Mouse (Mus musculus) gastrocnemius, postnatal 10 days (tissue): ENCODE data around the gene CK137956. TPM values are rescaled to one million over a fixed set of nuclear protein-coding genes. Genes with fewer than 3 reads are reported as not detected.

ENCODE experiments used
- DNase-seq: peaks from one replicate; pipeline ENCODE4 v3.0.0; 2021; ENCODE audit warnings: mixed read lengths
- long read RNA-seq, 2 experiments: library from polyadenylated mRNA; stranded (forward); transcript quantifications; one replicate each; pipeline ENCODE4 v2.0.0; 2021
- total RNA-seq, 2 experiments: library from RNA; stranded (reverse); gene quantifications; 2 replicates each; pipeline ENCODE4 v1.2.3; 2021

The CK137956 gene
- total RNA-seq: not detected
- long read RNA-seq, experiment 1: 0 reads
- long read RNA-seq, experiment 2: 0 reads

GRCm38 (mm10) chr4:127970901-127971868 is at the start of gene CK137956:
CK137956 (minus strand) TSS chr4:127970951.
- DNase-seq: no peak

- no peak for DNase-seq
Measured at GRCm38 (mm10) chr4:128019465-128019864, 48.7 kb upstream of the CK137956 start.

- DNase-seq: no peak
Measured at GRCm38 (mm10) chr4:128004797-128005452, 34.2 kb upstream of the CK137956 start.

- no peak for DNase-seq
Measured at GRCm38 (mm10) chr4:128002638-128003101, 31.9 kb upstream of the CK137956 start.

GRCm38 (mm10) chr4:127999281-127999680 is 28.5 kb upstream of the CK137956 start:
- no peak for DNase-seq

GRCm38 (mm10) chr4:127989347-127989995 is 18.7 kb upstream of the CK137956 start:
- peak; percentile 16 for DNase-seq

GRCm38 (mm10) chr4:127988526-127989180 is 17.9 kb upstream of the CK137956 start:
- DNase-seq: no peak

GRCm38 (mm10) chr4:127987784-127988455 is 17.2 kb upstream of the CK137956 start, which contains the start of gene Csmd2:
Csmd2 (plus strand) TSS chr4:127987857.
- DNase-seq: peak; percentile 14

- DNase-seq: no peak
Measured at GRCm38 (mm10) chr4:127987270-127987669, 16.5 kb upstream of the CK137956 start.

GRCm38 (mm10) chr4:127986491-127987075 is 15.8 kb upstream of the CK137956 start:
- peak; percentile 9 for DNase-seq

GRCm38 (mm10) chr4:127985874-127986273 is 15.1 kb upstream of the CK137956 start:
- DNase-seq: no peak

GRCm38 (mm10) chr4:127984426-127984825 is 13.7 kb upstream of the CK137956 start:
- DNase-seq: no peak

- DNase-seq: no peak
Measured at GRCm38 (mm10) chr4:127981125-127981524, 10.4 kb upstream of the CK137956 start.

GRCm38 (mm10) chr4:127972976-127973375 is 2.2 kb upstream of the CK137956 start:
- DNase-seq: no peak

GRCm38 (mm10) chr4:127970018-127970421 is 731 bp downstream of the CK137956 start:
- peak; percentile 31 for DNase-seq

- no peak for DNase-seq
Measured at GRCm38 (mm10) chr4:127969101-127969500, 1.6 kb downstream of the CK137956 start.

GRCm38 (mm10) chr4:127953006-127953710 is 17.6 kb downstream of the CK137956 start:
- DNase-seq: no peak

GRCm38 (mm10) chr4:127947696-127948095 is 23.1 kb downstream of the CK137956 start:
- no peak for DNase-seq

- DNase-seq: no peak
Measured at GRCm38 (mm10) chr4:127937474-127937873, 33.3 kb downstream of the CK137956 start.

- no peak for DNase-seq
Measured at GRCm38 (mm10) chr4:127935369-127935768, 35.4 kb downstream of the CK137956 start.
